Mouse (Mus musculus) spleen, adult 12 weeks (tissue): ENCODE data around the gene 4930455H04Rik.

ENCODE experiments used
- DNase-seq: peaks from one replicate; pipeline ENCODE4 v3.0.0; 2022; ENCODE audit warnings: low spot score

Gene 4930455H04Rik

DNA sequence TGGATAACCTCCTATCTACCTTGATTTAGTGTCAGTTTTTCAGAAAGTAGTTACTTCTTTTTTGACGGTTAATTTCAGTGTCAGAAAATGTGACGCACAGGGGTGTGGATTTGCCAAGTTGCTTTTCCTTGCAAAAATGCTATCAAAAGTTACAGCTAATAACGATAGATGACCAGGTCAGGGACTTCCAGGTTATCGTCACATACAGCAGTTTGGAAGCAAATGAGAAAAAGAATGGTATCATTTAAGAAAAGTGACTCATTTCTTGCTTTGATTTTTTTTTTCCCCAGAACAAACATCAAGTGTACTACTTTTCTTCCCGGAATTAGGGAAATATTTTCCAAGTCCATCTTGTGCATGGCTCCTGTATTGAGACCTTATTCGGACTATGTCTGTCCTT, 631 bp upstream of the 4930455H04Rik start:
- no peak for DNase-seq

DNA sequence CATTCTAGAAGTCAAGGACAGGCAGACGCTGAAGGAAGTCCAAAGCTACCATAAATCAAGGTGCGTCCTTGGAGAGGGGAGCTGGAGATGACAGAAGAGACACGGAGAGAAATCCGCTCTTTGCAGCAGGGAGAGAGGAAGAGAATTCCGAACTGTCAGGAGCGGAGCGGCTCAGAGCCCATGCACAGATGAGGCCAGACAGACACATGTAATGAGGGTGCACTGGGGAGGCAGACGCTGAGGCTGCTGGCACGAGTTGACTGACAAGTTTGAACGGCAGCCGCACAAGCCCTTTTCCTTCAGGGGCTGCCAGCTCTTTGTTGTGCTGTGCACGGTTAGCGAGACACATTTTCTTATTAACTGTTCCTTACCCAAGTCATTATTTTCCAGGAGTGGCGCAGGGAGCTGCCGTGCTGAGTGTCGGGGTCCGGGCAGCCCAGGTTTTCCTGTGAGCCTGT, 502 bp downstream of the 4930455H04Rik start, which contains the start of gene Palmd:
TSS of gene Palmd (minus strand) at position 448 of the 458 bp plus-strand sequence.
- no peak for DNase-seq

- DNase-seq = no peak
Observed at GRCm38 (mm10) chr3:116969003-116969402, 936 bp downstream of the 4930455H04Rik start.

GRCm38 (mm10) chr3:116969786-116970185, 1.7 kb downstream of the 4930455H04Rik start:
- DNase-seq = no peak

DNA sequence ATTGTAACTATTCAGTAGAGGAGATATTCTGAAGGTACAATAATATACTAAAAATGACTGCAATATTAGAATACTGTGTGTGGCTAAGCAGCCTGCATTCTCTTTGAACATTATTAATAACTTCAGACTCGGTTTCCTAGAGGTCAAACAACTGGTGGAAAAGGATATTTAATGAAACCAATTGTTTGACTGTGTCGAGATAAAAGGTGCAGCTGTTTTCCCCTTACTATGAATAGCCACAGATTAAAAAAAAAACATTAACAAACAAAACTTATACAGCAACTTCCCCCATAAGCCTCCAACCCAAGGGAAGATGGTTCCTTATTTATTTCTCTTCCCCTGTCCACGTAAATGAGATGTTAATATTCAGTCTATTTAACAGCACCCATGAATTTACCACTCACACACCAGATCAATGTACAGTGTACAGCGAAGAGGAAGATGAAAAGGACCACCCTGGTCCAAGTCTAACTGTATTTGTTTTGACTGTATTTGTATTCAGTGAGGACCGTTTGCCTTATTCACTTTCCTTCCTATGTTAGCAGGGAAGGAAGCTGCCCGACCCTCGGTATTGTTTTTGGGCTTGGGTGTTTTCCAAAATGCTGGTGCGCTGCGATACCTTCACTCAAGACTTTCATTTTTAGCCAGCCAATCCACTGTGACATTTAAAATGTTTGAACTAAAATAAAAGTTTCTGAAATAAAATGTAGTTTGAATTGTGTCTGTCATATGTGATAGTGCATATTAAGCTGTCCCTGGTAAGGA, 13.9 kb downstream of the 4930455H04Rik start:
- DNase-seq = no peak

DNA sequence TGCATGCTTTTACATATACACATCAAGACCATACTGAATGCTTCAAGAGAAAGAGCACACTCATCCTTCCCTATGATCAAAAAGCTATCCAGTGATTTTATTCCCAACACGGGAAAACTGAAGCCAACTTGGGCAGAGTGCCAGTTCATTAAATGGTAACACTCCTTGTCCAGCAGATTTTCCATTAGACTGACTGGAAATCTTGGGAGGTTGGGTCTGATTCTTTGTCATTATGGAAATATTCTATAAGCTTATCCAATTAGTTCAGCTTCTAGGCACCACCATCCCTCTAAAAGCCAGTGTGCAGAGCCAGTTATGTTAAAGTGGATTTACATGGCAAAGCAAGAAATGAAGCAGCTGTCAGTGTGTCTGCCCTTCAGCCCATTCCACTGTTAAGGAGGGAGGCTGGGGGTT, 17.0 kb downstream of the 4930455H04Rik start:
- no peak for DNase-seq

- DNase-seq = no peak
Observed at GRCm38 (mm10) chr3:116985741-116986140, 17.7 kb downstream of the 4930455H04Rik start.

DNA sequence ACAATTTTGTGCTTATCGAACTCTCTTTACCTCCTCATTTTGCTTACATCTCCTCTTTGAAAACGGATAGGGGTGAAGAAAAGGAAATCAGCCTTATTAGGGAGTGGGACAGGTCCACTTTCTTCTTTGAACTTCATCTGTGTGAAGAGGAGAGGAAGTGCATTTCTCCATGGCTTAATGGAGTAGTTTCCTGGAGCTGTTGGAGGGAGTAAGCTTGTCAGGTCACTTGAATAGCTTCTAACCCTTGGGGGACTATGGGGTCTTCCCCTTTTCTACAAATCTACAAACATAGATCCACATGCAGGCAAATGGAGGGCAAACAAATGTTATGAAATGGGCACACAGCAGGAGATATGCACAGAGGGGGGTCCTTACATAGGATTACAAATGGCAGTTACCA, 18.4 kb downstream of the 4930455H04Rik start:
- DNase-seq = no peak

DNA sequence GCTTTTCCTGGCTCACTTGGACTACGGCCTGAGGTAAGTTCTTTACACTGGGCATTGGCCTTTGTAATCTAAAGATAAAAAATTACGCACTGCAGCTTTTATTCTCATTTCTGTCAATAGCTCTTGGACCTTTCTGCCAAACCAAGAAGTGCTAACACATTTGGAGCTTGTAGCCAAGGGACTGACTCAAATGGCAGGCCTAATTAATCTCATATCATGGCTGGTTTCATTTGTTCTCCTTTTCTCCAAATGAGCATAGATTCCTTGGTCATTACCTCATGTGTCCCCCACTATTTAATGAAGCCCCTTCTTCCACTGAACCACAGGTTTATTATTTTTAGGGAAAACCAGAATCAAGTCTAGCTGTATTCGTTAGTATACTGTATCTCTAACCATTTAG, 20.2 kb downstream of the 4930455H04Rik start:
- DNase-seq = no peak

- no peak for DNase-seq
Observed at GRCm38 (mm10) chr3:116991180-116991579, 23.1 kb downstream of the 4930455H04Rik start.

DNA sequence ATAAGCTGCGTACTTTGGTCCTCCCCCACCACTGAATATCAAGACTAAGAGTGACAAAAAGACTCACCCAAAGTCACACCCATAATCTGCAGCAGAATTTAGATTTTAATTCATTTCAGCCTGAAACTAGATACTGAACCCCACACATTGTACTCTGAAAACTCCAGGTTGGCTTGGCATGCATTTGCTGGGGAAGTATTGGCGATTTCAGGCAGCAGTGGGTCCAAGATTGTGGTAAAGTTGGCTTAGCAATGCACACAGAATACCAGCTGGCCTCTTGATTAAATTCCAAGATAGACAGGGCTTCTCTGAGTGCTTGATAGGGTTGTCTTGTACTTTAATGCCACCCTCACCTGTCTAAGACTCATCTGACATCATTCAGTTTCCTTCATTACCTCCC, 24.9 kb downstream of the 4930455H04Rik start:
- DNase-seq = no peak

DNA sequence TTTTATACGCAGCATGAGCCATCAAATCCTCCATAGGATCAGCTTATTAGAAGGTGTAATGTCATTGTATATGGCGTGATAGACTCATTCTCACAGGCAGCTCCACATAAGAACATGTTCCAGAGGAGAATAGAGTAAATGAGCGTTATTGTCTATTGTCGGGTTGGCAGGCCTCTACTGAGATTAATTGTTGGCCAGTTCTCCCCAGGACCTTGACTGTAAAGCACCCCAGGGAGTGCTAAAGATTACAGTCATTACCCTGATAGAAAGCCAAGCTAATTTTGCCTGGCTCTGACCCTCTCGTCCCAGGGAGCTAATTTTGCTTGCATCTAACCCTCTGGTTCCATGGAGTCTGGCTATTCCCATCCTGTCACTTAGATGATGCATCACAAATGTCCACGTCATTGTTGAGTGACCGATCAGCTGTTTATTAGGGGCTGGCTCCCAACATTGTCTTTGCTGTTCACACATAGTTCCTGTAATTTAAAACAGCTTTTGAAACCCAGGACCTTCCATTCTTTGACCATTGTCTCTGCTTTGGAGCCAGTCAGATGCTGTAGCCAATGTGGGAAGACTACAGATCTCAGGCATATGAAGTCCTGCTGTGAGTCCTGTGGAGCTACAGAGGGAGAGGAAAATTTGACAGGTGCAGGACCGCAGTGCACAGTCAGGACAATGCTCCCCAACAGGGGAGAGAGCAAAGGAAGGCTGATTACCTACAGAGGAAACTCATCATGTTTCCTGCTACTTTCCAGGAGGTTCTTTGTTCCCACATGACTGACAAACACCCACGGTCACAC, 33.8 kb downstream of the 4930455H04Rik start:
- no peak for DNase-seq

GRCm38 (mm10) chr3:117003379-117003778, 35.3 kb downstream of the 4930455H04Rik start:
- DNase-seq = no peak

DNA sequence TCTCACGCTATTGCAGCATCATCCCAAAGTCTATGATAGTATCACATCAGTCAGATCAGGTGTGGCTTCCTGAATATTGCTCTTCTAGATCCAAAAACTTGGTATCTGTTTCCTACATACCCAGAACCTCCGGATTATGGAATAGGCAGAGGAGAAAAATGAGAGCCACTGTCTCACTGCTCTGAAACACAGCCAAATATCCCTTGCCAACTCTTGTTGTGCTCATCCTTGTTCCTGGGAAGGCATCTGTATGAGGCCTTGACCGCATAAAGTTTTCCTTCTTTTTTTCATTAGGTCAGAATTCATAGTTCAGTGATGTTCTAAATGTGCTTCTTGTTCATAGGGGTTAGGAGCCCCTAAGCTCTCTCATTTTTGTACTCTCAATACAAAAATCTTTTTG, 38.6 kb downstream of the 4930455H04Rik start:
- DNase-seq = no peak

GRCm38 (mm10) chr3:117007340-117007739, 39.3 kb downstream of the 4930455H04Rik start:
- no peak for DNase-seq

DNA sequence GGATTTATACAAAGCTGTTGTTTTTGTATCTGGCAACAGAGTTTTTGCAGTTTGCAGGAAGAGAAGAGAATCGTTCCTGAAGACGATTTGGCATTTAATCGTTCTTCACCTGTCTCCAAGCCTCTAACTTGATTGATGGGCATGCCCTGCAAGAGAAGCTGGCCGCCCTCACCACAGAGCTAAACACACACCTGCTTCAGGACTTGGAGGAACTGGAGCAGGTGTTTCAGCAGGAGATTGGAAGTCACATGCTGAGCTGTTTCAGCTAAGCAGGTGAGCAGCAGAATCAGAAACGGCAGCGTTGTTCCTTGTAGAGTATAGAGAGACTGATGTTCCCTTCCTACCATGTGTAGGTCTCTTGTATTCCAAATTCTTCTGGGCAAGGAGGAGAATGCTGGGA, 42.1 kb downstream of the 4930455H04Rik start:
- no peak for DNase-seq

GRCm38 (mm10) chr3:117020319-117020718, 52.3 kb downstream of the 4930455H04Rik start:
- no peak for DNase-seq

DNA sequence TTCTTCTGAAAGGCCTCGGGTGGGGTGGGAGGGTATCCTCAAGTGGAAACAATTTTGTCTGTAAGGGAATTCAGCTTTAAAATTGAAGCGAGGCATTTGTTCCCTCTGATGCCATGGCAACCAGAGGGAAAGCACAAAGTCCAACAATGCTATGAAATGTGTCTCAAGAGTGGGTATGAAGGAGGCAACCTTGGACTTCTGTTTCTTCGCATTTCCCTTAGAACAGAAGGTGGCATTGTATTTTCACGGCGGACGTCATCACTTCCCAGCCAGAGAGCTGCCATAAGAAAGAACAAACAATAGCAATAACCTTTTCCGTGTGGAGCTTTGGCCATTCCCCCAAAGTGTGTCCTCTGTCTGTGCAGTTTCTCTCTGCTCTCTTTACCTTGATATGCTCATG, 53.8 kb downstream of the 4930455H04Rik start:
- no peak for DNase-seq

- no peak for DNase-seq
Observed at GRCm38 (mm10) chr3:117024111-117024510, 56.0 kb downstream of the 4930455H04Rik start.

DNA sequence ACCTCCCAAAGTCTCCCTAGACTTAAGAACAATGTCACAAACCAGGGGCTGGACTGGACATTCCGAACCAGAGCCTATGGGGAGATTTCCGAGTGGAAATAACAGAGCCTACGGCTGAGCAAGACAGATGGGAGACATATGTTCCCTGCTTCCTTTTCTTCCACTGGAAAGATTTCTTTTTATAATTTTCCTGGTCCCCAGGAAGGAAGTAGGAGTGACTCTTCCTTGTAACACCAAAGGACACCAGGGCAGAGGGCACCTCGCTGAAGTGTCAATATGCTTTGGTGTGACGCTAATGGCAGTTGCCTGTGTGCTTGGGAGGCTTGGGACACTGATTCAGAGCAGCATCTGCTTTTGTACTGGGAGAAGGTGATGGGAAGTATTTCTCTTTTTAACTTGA, 56.5 kb downstream of the 4930455H04Rik start:
- DNase-seq = no peak

DNA sequence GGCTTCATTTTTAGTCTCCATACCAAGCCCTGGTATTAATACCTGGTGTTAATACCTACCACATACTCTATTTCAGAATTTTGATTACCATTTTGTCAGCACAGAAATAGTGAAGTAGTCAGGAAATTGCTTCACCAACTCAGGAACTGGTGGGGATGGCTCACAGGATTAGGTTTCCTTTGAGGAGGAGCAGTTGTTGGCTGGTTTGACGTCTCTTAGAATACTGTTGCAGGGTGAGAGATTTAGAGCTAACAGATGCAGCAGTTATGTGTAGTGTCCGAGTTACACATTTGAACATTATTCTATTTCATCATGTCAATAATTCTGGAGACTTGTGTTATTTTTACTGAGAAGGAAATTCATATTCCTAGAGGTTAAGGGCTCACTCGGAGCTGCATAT, 57.4 kb downstream of the 4930455H04Rik start:
- no peak for DNase-seq
